Mouse (Mus musculus): ENCODE measurements at regions not wholly inside any gene's neighbourhood (a gene's known extent, or its start where the extent isn't known, plus 50 kb on each side); places are given as distances from the start of the nearest gene placed in this dataset.

- no peak overlapping the region for H3K4me3 ChIP-seq
- no peak overlapping the region for H3K27ac ChIP-seq
- no peaks in the 10 kb centered on the region for H3K27me3 ChIP-seq (ENCODE audit: low read depth, poor library complexity, severe bottlenecking)
- DNase-seq (ENCODE audit: low spot score), result no peak
- WGBS, result 79% methylated on average over 4 of the region's 4 CpGs
- H3K36me3 ChIP-seq, result no peaks in the 10 kb centered on the region
- peaks cover 48% of the 10 kb centered on the region for H3K4me1 ChIP-seq
- H3K9me3 ChIP-seq (replicated peaks), result no peaks in the 10 kb centered on the region
Observed at GRCm38 (mm10) chr10:99377548-99377947, 114.5 kb downstream of the Dusp6 start.

GRCm38 (mm10) chr10:99379156-99379555, 116.1 kb downstream of the Dusp6 start:
- 39% methylated on average over 1 of the region's 1 CpGs for WGBS
- no peaks in the 10 kb centered on the region for H3K27me3 ChIP-seq (ENCODE audit: low read depth, poor library complexity, severe bottlenecking)
- no peak for DNase-seq (ENCODE audit: low spot score)
- H3K4me3 ChIP-seq, result no peak overlapping the region
- peaks cover 53% of the 10 kb centered on the region for H3K4me1 ChIP-seq
- H3K9me3 ChIP-seq (replicated peaks), result no peaks in the 10 kb centered on the region
- H3K27ac ChIP-seq, result no peak overlapping the region
- no peaks in the 10 kb centered on the region for H3K36me3 ChIP-seq

- H3K9me3 ChIP-seq (replicated peaks), result no peaks in the 10 kb centered on the region
Observed at GRCm38 (mm10) chr10:99380170-99380569, 117.1 kb downstream of the Dusp6 start.

GRCm38 (mm10) chr10:99383028-99383427, 120.0 kb downstream of the Dusp6 start:
- Histone ChIP-seq H3K4me3 (no peak overlapping the region), H3K27me3 (ENCODE audit: low read depth, poor library complexity, severe bottlenecking) (no peaks in the 10 kb centered on the region), H3K4me1 (peaks cover 41% of the 10 kb centered on the region), H3K9me3 (replicated peaks) (no peaks in the 10 kb centered on the region), H3K36me3 (no peaks in the 10 kb centered on the region), H3K27ac (peak overlapping the region; percentile 61)
- DNase-seq (ENCODE audit: low spot score), result no peak
- WGBS, result 41% methylated on average over 4 of the region's 4 CpGs

More at GRCm38 (mm10) chr10:99380170-99380569, 117.1 kb downstream of the Dusp6 start:
- H3K27ac ChIP-seq, result no peak overlapping the region
- 90% methylated on average over 4 of the region's 4 CpGs for WGBS
- DNase-seq (ENCODE audit: low spot score), result no peak
- H3K4me3 ChIP-seq, result no peak overlapping the region
- H3K27me3 ChIP-seq (ENCODE audit: low read depth, poor library complexity, severe bottlenecking), result no peaks in the 10 kb centered on the region
- H3K36me3 ChIP-seq, result no peaks in the 10 kb centered on the region
- H3K4me1 ChIP-seq, result peaks cover 44% of the 10 kb centered on the region

- no peak for DNase-seq (ENCODE audit: low spot score)
- H3K27ac ChIP-seq, result no peak overlapping the region
- no peaks in the 10 kb centered on the region for H3K27me3 ChIP-seq (ENCODE audit: low read depth, poor library complexity, severe bottlenecking)
- 88% methylated on average over 6 of the region's 6 CpGs for WGBS
- H3K9me3 ChIP-seq (replicated peaks), result no peaks in the 10 kb centered on the region
- no peaks in the 10 kb centered on the region for H3K36me3 ChIP-seq
- no peak overlapping the region for H3K4me3 ChIP-seq
- H3K4me1 ChIP-seq, result peaks cover 42% of the 10 kb centered on the region
Observed at GRCm38 (mm10) chr10:99384366-99384765, 121.3 kb downstream of the Dusp6 start.

- Histone ChIP-seq H3K4me1 (peaks cover 47% of the 10 kb centered on the region), H3K36me3 (no peaks in the 10 kb centered on the region)
- 73% methylated on average over 4 of the region's 4 CpGs for WGBS
Observed at GRCm38 (mm10) chr10:99384851-99385250, 121.8 kb downstream of the Dusp6 start.

GRCm38 (mm10) chr10:99385854-99386253, 122.8 kb downstream of the Dusp6 start:
- H3K9me3 ChIP-seq (replicated peaks), result no peaks in the 10 kb centered on the region
- H3K4me3 ChIP-seq, result no peak overlapping the region
- H3K27me3 ChIP-seq (ENCODE audit: low read depth, poor library complexity, severe bottlenecking), result no peaks in the 10 kb centered on the region
- peak overlapping the region; percentile 76 for H3K27ac ChIP-seq
- no peaks in the 10 kb centered on the region for H3K36me3 ChIP-seq
- peaks cover 57% of the 10 kb centered on the region for H3K4me1 ChIP-seq
- DNase-seq (ENCODE audit: low spot score), result no peak
- 76% methylated on average over 6 of the region's 6 CpGs for WGBS

More at GRCm38 (mm10) chr10:99384851-99385250, 121.8 kb downstream of the Dusp6 start:
- no peaks in the 10 kb centered on the region for H3K27me3 ChIP-seq (ENCODE audit: low read depth, poor library complexity, severe bottlenecking)
- no peak overlapping the region; the same call in 1 of the 2 replicates for H3K27ac ChIP-seq
- no peak for DNase-seq (ENCODE audit: low spot score)
- H3K9me3 ChIP-seq (replicated peaks), result no peaks in the 10 kb centered on the region
- no peak overlapping the region for H3K4me3 ChIP-seq

- 93% methylated on average over 7 of the region's 7 CpGs for WGBS
- Histone ChIP-seq H3K36me3 (no peaks in the 10 kb centered on the region), H3K4me1 (peaks cover 65% of the 10 kb centered on the region), H3K27me3 (ENCODE audit: low read depth, poor library complexity, severe bottlenecking) (no peaks in the 10 kb centered on the region), H3K27ac (peak overlapping the region; percentile 56), H3K9me3 (replicated peaks) (no peaks in the 10 kb centered on the region), H3K4me3 (no peak overlapping the region)
- DNase-seq (ENCODE audit: low spot score), result no peak
Observed at GRCm38 (mm10) chr10:99388526-99388925, 125.5 kb downstream of the Dusp6 start.

GRCm38 (mm10) chr10:99388986-99389385, 126.0 kb downstream of the Dusp6 start:
- no peaks in the 10 kb centered on the region for H3K36me3 ChIP-seq
- H3K4me1 ChIP-seq, result peaks cover 67% of the 10 kb centered on the region
- peak overlapping the region; percentile 38; the same call in 1 of the 2 replicates for H3K27ac ChIP-seq
- H3K27me3 ChIP-seq (ENCODE audit: low read depth, poor library complexity, severe bottlenecking), result no peaks in the 10 kb centered on the region
- 93% methylated on average over 8 of the region's 8 CpGs for WGBS
- H3K9me3 ChIP-seq (replicated peaks), result no peaks in the 10 kb centered on the region
- no peak for DNase-seq (ENCODE audit: low spot score)
- H3K4me3 ChIP-seq, result no peak overlapping the region

- Histone ChIP-seq H3K9me3 (replicated peaks) (no peaks in the 10 kb centered on the region), H3K27me3 (ENCODE audit: low read depth, poor library complexity, severe bottlenecking) (no peaks in the 10 kb centered on the region), H3K4me1 (peaks cover 75% of the 10 kb centered on the region), H3K36me3 (no peaks in the 10 kb centered on the region), H3K4me3 (no peak overlapping the region), H3K27ac (peak overlapping the region; percentile 72)
- peak; percentile 55 for DNase-seq (ENCODE audit: low spot score)
- WGBS, result 22% methylated on average over 7 of the region's 7 CpGs
Observed at GRCm38 (mm10) chr10:99390609-99391183, 127.7 kb downstream of the Dusp6 start.

GRCm38 (mm10) chr10:99391725-99392124, 128.7 kb downstream of the Dusp6 start:
- no peak for DNase-seq (ENCODE audit: low spot score)
- peaks cover 72% of the 10 kb centered on the region for H3K4me1 ChIP-seq
- 87% methylated on average over 6 of the region's 6 CpGs for WGBS

GRCm38 (mm10) chr10:99392979-99393378, 129.9 kb downstream of the Dusp6 start:
- H3K27ac ChIP-seq, result peak overlapping the region; percentile 82
- no peaks in the 10 kb centered on the region for H3K27me3 ChIP-seq (ENCODE audit: low read depth, poor library complexity, severe bottlenecking)
- peaks cover 71% of the 10 kb centered on the region for H3K4me1 ChIP-seq
- no peak for DNase-seq (ENCODE audit: low spot score)
- no peaks in the 10 kb centered on the region for H3K9me3 ChIP-seq (replicated peaks)
- H3K4me3 ChIP-seq, result no peak overlapping the region
- H3K36me3 ChIP-seq, result no peaks in the 10 kb centered on the region; the same call in 1 of the 2 replicates
- 58% methylated on average over 5 of the region's 5 CpGs for WGBS

More at GRCm38 (mm10) chr10:99391725-99392124, 128.7 kb downstream of the Dusp6 start:
- H3K4me3 ChIP-seq, result no peak overlapping the region
- H3K36me3 ChIP-seq, result no peaks in the 10 kb centered on the region
- H3K27me3 ChIP-seq (ENCODE audit: low read depth, poor library complexity, severe bottlenecking), result no peaks in the 10 kb centered on the region
- no peaks in the 10 kb centered on the region for H3K9me3 ChIP-seq (replicated peaks)
- peak overlapping the region; percentile 82 for H3K27ac ChIP-seq

- H3K36me3 ChIP-seq, result peaks cover 5% of the 10 kb centered on the region; the same call in 1 of the 2 replicates
- peak; percentile 50 for DNase-seq (ENCODE audit: low spot score)
- no peak overlapping the region for H3K4me3 ChIP-seq
- WGBS, result 40% methylated on average over 8 of the region's 8 CpGs
- peak overlapping the region; percentile 82 for H3K27ac ChIP-seq
- H3K9me3 ChIP-seq (replicated peaks), result no peaks in the 10 kb centered on the region
- peaks cover 68% of the 10 kb centered on the region for H3K4me1 ChIP-seq
- no peaks in the 10 kb centered on the region for H3K27me3 ChIP-seq (ENCODE audit: low read depth, poor library complexity, severe bottlenecking)
Observed at GRCm38 (mm10) chr10:99393523-99393922, 130.5 kb downstream of the Dusp6 start.
